Mouse (Mus musculus) heart, embryonic 16.5 days (tissue): Measurements from ENCODE around the gene Ppm1g. TPM values are rescaled to one million over a fixed set of nuclear protein-coding genes. Genes with fewer than 3 reads are reported as not detected.

ENCODE experiments used
- ATAC-seq: fragments of 200-750 bp; cut with Nextera tagmentation; replicated peaks from 2 replicates; pipeline ENCODE4 v1.8.0; 2017; ENCODE audit warnings: moderate number of reproducible peaks; ENCODE audit not compliant: insufficient read depth, low FRiP score; ENCODE audit errors: extremely low read depth
- H3K27ac ChIP-seq: fragments of 300-500 bp; sonication (generic); 2 replicates; pipeline ENCODE4 v1.5.1; 2014; ENCODE audit warnings: mild to moderate bottlenecking, low read length, control low read depth, moderate library complexity
- H3K27me3 ChIP-seq: fragments of 300-500 bp; sonication (generic); 2 replicates; pipeline ENCODE4 v1.6.1; 2014; ENCODE audit warnings: low read length, mixed read lengths; ENCODE audit not compliant: control insufficient read depth, insufficient read depth
- H3K36me3 ChIP-seq: fragments of 300-500 bp; sonication (generic); 2 replicates; pipeline ENCODE4 v1.6.1; 2014; ENCODE audit not compliant: control insufficient read depth, insufficient read depth
- H3K4me1 ChIP-seq: fragments of 300-500 bp; sonication (generic); 2 replicates; pipeline ENCODE4 v1.6.1; 2014; ENCODE audit warnings: low read length, mixed read lengths; ENCODE audit not compliant: control insufficient read depth, insufficient read depth
- H3K4me2 ChIP-seq: fragments of 300-500 bp; sonication (generic); 2 replicates; pipeline ENCODE4 v1.6.1; 2014; ENCODE audit warnings: low read depth, mild to moderate bottlenecking, control low read depth, low read length
- H3K4me3 ChIP-seq: fragments of 300-500 bp; sonication (generic); 2 replicates; pipeline ENCODE4 v1.5.1; 2014; ENCODE audit warnings: mild to moderate bottlenecking, control low read depth, low read length
- H3K9ac ChIP-seq: fragments of 300-500 bp; sonication (generic); 2 replicates; pipeline ENCODE4 v1.6.1; 2014; ENCODE audit warnings: low read length, control low read depth
- H3K9me3 ChIP-seq: fragments of 300-500 bp; sonication (generic); replicated peaks from 2 replicates; pipeline ENCODE4 v1.6.1; 2016; ENCODE audit warnings: low read length; ENCODE audit not compliant: control insufficient read depth
- WGBS: fragments of 180-500 bp; shearing (Covaris S2); extraction: QIAGEN DNeasy Blood & Tissue Kit; methylation state at CpG from one replicate; pipeline ENCODE4 v1.1.7; 2014; 5-methylcytosine and 5-hydroxymethylcytosine counted together
- polyA plus RNA-seq: library from polyadenylated mRNA; unstranded; fragments of >200 nt; fragmentation: Nextera tagmentation; extraction: Ambion mirVana; gene quantifications from 2 replicates; pipeline ENCODE4 v1.2.1, GENCODE M21; 2015

Ppm1g gene
- polyA plus RNA-seq, 1 experiment from 2014 or later = 102 TPM

GRCm38 (mm10) chr5:31188223-31188840, 32.2 kb downstream of the Ppm1g start:
- Histone ChIP-seq H3K4me3 (no peak overlapping the region), H3K27ac (no peak overlapping the region), H3K4me2 (no peak overlapping the region), H3K27me3 (no peaks in the 10 kb centered on the region), H3K4me1 (peaks cover 9% of the 10 kb centered on the region), H3K9ac (no peak overlapping the region), H3K9me3 (no peaks in the 10 kb centered on the region), H3K36me3 (peaks cover 36% of the 10 kb centered on the region)
- ATAC-seq = no peak
- 78% methylated on average over 4 of the region's 4 CpGs for WGBS

- Histone ChIP-seq H3K36me3 (peaks cover 16% of the 10 kb centered on the region), H3K4me1 (peaks cover 7% of the 10 kb centered on the region), H3K27ac (no peak overlapping the region), H3K4me2 (no peak overlapping the region), H3K9me3 (no peaks in the 10 kb centered on the region), H3K9ac (no peak overlapping the region), H3K27me3 (no peaks in the 10 kb centered on the region), H3K4me3 (no peak overlapping the region)
- no peak for ATAC-seq
- WGBS = 40% methylated on average over 4 of the region's 4 CpGs
These were observed 36.8 kb downstream of the Ppm1g start for GRCm38 (mm10) chr5:31183678-31184077.

GRCm38 (mm10) chr5:31181183-31181770, 39.2 kb downstream of the Ppm1g start:
- 92% methylated on average over 9 of the region's 9 CpGs for WGBS
- Histone ChIP-seq H3K27ac (no peak overlapping the region), H3K4me2 (no peak overlapping the region), H3K9me3 (no peaks in the 10 kb centered on the region), H3K36me3 (peaks cover 2% of the 10 kb centered on the region; the same call in 1 of the 2 replicates), H3K27me3 (no peaks in the 10 kb centered on the region), H3K4me3 (no peak overlapping the region), H3K9ac (no peak overlapping the region), H3K4me1 (peaks cover 8% of the 10 kb centered on the region)
- ATAC-seq = no peak

GRCm38 (mm10) chr5:31179766-31180630, 40.5 kb downstream of the Ppm1g start, which contains the start of the genes Gm29609 and Gtf3c2:
Gm29609 (minus strand) TSS chr5:31179911.
Gtf3c2 (minus strand) TSS chr5:31180144.
- H3K9me3 ChIP-seq = no peaks in the 10 kb centered on the region
- WGBS = under 1% methylated on average over 59 of the region's 59 CpGs
- H3K36me3 ChIP-seq = peaks cover 2% of the 10 kb centered on the region; the same call in 1 of the 2 replicates
- ATAC-seq = peak; percentile 98
- H3K27me3 ChIP-seq = no peaks in the 10 kb centered on the region
- peak within 1 kb of the TSS; percentile 86 for H3K9ac ChIP-seq
- H3K4me1 ChIP-seq = peaks cover 8% of the 10 kb centered on the region
- peak within 1 kb of the TSS; percentile 96 for H3K27ac ChIP-seq
- H3K4me3 ChIP-seq = peak within 1 kb of the TSS; percentile 84
- peak within 1 kb of the TSS; percentile 98 for H3K4me2 ChIP-seq

GRCm38 (mm10) chr5:31179301-31179765, 41.2 kb downstream of the Ppm1g start:
- peak overlapping the region; percentile 98 for H3K4me2 ChIP-seq
- no peaks in the 10 kb centered on the region for H3K27me3 ChIP-seq
- ATAC-seq = peak; percentile 35
- H3K36me3 ChIP-seq = peaks cover 2% of the 10 kb centered on the region; the same call in 1 of the 2 replicates
- under 1% methylated on average over 25 of the region's 25 CpGs for WGBS
- H3K4me1 ChIP-seq = peaks cover 8% of the 10 kb centered on the region
- peak overlapping the region; percentile 86 for H3K9ac ChIP-seq
- H3K9me3 ChIP-seq = no peaks in the 10 kb centered on the region
- peak overlapping the region; percentile 84 for H3K4me3 ChIP-seq
- H3K27ac ChIP-seq = peak overlapping the region; percentile 96

GRCm38 (mm10) chr5:31168630-31169029, 51.9 kb downstream of the Ppm1g start:
- 60% methylated on average over 4 of the region's 4 CpGs for WGBS
- peaks cover 71% of the 10 kb centered on the region for H3K36me3 ChIP-seq

GRCm38 (mm10) chr5:31164878-31165277, 55.6 kb downstream of the Ppm1g start:
- no peak overlapping the region for H3K27ac ChIP-seq
- H3K9me3 ChIP-seq = no peaks in the 10 kb centered on the region
- H3K27me3 ChIP-seq = no peaks in the 10 kb centered on the region
- H3K4me3 ChIP-seq = no peak overlapping the region
- 70% methylated on average over 1 of the region's 1 CpGs for WGBS
- no peak overlapping the region for H3K4me2 ChIP-seq
- peaks cover 63% of the 10 kb centered on the region for H3K36me3 ChIP-seq
- ATAC-seq = no peak
- no peaks in the 10 kb centered on the region for H3K4me1 ChIP-seq
- no peak overlapping the region for H3K9ac ChIP-seq

More at GRCm38 (mm10) chr5:31168630-31169029, 51.9 kb downstream of the Ppm1g start:
- H3K4me2 ChIP-seq = no peak overlapping the region
- ATAC-seq = no peak
- H3K4me3 ChIP-seq = no peak overlapping the region
- no peaks in the 10 kb centered on the region for H3K9me3 ChIP-seq
- no peaks in the 10 kb centered on the region for H3K4me1 ChIP-seq
- no peaks in the 10 kb centered on the region for H3K27me3 ChIP-seq
- no peak overlapping the region for H3K27ac ChIP-seq
- no peak overlapping the region for H3K9ac ChIP-seq

GRCm38 (mm10) chr5:31162462-31162861, 58.0 kb downstream of the Ppm1g start:
- H3K9me3 ChIP-seq = no peaks in the 10 kb centered on the region
- no peak overlapping the region for H3K27ac ChIP-seq
- no peak overlapping the region for H3K9ac ChIP-seq
- H3K4me2 ChIP-seq = no peak overlapping the region
- H3K4me1 ChIP-seq = no peaks in the 10 kb centered on the region
- ATAC-seq = no peak
- peaks cover 62% of the 10 kb centered on the region for H3K36me3 ChIP-seq
- H3K27me3 ChIP-seq = no peaks in the 10 kb centered on the region
- no peak overlapping the region for H3K4me3 ChIP-seq
